Mouse (Mus musculus): ENCODE measurements at regions not wholly inside any gene's neighbourhood (a gene's known extent, or its start where the extent isn't known, plus 50 kb on each side); places are given as distances from the start of the nearest gene placed in this dataset.
"Not testable (repeated sequence)": the region's sequence is repeated elsewhere in the genome, so short reads cannot be mapped to it uniquely, and the experiment has no call there.

DNA sequence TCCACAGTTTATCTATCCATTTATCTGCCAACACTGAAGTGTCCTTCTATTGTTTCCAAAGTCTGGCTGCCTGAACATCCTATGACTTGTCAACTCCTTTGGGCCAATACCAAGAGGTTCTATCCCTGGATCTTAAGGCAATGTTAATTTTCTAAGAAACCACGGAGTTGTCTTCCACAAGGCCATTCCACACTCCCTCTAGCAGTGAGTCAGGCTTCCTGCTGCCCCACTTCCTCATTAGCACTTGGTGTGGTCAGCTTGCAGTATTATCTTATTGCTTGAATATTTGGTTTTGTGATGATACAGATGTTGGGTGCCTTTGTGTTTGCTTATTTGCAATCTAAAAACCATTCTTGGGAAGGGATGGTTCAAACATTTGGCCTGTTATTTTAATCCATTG is 87.5 kb upstream of the Ppp2r2d start:
- no peak for DNase-seq

DNA sequence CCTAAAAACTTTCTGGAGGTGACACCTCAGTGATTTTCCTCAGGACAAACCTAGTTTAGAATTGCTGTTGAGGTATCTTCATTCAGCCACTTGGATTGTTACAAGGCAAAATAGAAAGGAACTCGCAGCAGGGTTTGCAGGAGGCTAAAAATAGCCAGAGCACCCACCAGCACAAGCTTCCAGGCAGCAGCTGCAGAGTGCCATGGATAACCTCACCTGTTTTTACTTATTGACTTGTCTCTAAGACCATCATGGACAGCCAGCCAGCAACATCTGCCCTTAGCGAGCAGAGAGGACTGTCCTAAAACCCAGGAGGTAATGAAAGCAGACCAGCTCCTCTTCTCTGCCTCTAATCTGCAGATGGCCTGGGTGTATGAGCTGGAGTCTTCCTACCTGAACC is 97.4 kb upstream of the Ppp2r2d start:
- no peak for DNase-seq

DNA sequence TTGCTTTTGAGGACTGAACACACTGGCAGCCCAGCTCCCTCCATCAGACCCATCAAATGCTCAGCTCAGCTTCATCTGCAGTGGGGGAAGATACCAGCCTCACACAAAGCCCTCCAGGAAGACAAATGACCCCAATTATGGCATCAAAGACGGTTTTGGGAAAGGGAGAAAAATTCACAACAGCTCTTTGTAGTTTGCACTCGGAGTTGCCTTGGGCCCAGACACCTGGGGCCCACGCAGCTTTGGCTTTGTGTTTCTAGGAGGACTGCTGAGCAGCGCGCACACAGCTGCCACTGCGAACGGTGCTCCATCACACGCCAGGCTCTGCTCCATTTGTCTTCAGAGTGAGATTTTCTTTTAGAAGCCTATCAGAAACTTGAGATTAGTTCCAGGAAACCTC is 99.3 kb upstream of the Ppp2r2d start:
- no peak for DNase-seq

DNA sequence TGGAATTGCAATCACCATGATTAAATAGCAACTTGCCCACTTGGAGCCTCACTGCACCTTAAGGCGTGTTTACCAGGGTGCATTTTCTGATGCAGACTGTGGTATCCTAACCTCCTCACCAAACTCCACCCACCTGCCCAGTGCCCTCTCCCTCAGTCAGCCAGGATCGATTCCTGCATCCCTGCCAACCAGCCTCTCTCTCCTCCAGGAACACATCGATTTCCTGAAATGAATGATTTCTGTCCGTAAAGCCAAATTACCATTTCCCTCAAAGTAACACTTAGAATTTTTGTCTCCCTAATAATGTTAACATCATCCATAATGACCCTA is 103.4 kb upstream of the Ppp2r2d start:
- DNase-seq, result no peak

DNA sequence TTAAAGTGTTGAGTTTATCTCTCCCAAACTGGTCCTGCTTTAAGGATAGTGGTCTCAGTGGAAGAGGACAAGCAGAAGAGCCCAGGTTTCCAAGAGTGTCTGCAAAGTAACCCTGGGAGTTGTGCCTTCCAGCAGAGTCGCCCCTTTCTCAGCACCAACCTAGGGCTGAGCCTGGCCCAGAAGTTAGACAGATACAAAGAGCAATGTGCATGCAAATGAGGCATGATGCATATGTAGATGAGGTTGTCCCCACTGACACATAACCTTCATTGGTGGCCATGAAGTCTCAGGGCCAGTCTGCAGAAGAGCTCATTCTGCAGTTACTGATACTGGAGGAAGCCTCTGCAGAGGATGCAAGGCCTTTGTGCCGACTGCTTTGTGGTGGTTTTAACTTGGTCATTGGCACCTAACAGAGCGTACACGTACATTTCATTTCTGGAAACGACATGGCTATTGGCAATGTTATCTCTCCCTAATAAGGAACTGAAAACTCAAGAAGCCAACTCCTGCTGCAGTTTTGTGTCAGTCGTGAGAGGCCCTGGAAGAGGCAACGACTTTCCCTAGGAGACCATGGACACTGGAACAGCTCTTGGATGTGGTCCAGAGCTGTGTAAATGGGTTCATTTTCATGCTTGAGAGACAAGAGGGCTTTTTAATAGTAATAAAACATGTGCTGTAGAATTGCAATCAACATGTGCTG is 103.9 kb upstream of the Ppp2r2d start:
- no peak for DNase-seq

DNA sequence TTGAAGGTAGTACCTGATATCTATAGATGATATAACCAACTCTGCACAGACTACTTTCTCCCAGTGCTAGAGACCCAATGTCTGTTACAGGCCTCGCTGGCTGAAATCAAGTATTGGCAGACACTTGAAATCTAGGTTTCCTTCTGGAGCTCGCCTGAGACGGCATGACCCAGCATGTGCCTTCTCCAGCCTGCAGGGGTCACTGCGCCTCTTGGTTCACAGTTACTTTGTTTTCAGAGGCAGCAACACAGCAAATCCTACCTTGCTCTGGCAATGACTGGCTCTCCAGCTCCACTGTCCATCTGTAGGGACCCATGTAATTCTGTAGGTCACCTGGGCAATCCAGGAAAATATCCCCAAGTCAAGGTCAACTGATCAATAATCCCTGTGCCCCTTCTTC is 111.6 kb upstream of the Ppp2r2d start:
- DNase-seq, result peak; percentile 62

DNA sequence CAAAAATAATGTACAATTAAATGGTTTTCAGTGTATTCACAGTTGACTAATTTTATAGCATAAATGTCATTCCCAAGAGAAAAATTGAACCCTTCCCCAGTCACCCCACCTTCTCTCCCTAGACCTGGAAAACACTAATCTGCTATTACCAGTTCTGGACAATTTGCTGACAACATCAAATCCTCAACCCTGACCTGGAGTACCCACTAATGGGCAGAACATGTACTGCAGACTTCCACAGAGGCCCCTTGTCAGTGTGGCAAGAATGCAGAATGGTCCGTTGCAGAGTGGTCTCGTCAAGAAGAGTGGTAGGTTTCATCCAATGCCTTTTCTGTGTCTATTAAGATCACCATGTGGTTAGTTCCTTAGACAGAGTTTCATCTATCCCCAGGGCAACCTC is 121.0 kb upstream of the Ppp2r2d start:
- no peak for DNase-seq

DNA sequence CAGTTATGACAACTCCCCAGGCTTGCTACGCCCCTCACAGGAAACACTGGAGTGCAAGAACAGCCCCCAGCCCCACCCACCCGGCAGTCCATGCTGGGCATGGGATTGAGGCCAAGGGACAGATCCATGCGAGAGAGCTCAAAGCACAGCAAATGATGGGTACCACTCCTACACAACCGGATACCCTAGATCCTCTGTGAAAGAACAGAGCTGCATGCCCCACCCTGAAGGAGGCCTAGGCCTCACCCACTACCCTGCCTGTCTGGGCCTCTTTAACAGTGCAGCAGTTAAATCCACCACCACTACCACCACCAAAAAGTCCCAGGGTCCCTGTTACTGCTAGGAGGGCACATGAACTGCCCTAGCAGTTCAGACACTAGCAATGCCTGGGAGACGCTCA is 126.3 kb upstream of the Ppp2r2d start:
- no peak for DNase-seq

DNA sequence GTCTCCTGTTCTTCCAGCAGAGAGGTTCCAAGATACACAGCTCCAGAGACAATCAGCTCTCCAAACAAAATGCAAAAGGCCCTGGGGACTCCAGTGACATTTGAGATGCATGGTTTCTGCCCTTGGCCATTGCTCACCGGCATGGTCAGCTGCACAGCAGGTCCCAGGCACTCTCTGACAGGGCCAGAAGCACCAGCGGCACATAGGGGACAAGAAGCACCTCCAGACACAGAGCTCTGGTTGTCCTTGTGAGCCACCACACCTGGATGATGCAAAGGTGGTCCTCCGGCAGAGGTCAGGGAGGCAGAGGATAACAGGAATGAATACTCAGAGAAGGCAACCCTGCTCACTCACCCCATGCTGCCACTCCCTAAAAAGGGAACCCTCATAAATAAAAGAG is 126.8 kb upstream of the Ppp2r2d start:
- no peak for DNase-seq

DNA sequence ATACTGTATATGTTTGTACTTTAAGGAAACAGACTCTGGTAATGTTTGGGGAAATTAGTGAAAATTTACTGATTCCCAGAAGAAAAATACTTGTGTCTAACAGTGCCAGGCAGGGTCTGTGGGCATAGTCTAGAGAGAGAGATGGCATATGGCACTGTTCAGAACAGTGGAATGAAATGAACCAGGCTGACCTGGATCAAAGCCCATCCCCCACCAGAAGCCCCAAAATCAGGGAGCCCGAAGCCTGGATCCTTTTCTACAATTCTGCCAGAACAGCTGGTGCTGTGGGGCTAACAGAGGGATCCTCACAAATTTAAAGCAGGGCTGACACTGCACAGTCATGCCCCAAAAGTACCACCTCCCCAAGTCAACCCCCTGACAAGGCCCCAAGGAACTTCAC is 131.1 kb upstream of the Ppp2r2d start:
- no peak for DNase-seq

DNA sequence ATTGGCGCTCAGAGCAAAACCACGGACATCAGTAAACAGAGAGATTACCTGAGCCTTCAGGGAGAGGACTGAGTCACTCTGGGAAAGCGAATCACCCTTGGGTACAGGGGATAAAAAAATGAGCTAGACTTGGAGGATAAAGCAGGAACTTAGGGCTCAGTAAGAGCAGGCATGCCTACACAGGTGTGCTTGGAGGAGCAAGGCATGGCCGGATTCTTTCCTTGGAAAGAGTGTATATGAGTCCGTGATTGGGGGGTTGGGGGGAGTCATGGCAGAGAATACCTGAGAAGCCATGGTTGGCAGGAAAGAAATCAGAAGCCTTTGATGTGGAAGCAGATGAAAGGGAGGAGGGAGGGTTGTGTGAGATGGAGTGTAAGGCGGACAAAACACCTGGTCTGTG is 137.5 kb upstream of the Ppp2r2d start:
- DNase-seq, result no peak

DNA sequence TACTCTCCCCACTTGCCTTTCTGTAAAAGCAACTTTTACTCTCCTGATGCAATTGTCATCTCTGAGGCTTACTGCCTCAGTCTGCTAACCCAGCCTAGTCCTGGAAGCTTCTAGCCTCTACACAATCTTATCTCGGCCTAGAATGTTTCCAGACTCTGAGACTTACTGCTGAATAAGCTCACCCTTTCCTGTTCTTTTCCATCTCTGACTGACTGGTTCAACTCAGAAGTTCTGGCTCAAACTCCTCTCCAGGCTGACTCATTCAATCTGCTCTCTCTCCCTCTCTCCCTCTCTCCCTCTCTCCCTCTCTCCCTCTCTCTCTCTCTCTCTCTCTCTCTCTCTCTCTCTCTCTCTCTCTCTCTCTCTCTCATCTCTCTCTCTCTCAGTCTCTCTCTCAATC is 146.3 kb upstream of the Ppp2r2d start:
- not testable (repeated sequence) for DNase-seq

DNA sequence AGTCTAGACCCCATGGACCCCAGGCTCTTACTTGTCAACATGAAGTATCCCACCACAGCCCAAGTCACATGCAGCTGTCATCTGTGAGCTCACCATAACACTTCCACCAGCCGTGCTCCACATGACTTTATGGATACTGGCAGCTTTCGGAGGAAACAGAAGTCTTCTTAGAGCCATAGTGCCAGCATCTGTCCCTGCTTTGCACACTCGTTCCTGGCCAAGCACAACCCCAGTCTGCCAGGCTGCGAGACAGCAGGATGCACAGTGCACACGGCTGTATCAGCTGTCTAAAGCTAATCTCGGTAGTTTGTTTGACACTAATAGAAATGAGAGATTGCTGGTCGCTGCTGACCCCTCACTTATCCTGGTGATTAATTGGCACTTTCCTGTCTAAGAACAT is 163.7 kb upstream of the Ppp2r2d start:
- no peak for DNase-seq

DNA sequence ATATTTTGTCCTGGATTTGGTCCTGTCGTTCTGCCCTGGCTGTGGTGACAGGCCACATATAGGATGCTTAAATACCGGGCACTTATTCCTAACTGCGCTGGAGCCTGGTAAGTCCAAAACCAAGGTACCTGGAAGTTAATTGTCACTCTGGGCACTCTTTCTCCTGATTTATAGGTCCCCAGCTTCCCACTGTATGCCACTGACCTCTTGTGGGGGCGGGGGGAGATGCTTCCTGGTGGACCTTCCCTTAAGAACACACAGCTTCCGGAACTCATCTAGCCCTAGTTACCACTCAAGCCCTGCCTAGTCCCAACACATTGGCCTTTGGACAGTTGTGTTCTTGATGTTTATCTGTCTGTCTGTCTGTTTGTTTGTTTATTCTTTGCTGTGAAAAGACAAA is 165.3 kb upstream of the Ppp2r2d start:
- no peak for DNase-seq

DNA sequence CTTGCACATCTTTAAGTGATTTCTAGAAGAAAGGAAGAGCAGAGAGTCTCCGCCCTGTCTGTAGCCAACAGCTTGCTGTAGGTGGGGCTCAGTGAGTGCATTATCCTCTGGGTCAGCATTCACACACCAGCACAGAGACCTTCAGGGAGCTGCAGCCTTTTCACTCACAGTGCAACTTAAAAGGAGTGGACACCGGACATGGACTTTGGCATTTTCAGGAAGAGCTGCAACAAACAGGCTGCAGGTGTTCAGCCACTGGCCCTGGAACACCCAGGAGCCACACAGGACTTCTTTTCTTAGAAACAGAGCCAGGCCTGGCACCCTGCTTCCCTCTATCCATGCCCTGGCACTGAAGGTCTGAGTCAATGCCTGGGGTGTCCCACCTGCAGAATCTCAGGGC is 166.3 kb upstream of the Ppp2r2d start:
- DNase-seq, result no peak

DNA sequence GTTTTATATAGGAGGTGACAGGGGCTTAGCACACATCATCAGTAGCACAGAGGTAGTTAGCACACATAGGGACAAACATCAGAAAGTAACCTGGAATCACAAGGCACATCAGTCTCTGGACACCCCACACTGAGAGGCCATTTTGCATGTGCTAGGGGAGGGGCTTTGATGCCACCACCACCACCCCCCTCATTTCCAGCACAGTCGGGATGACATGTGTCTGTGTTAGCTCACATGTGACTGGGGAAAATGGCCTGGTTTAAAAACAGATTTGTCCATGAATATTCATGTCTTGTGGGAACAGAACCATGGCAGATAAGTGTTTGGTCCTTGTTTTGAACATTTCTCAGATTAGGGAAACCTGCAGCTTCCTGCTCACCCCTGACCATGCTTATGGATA is 172.9 kb upstream of the Ppp2r2d start:
- no peak for DNase-seq

DNA sequence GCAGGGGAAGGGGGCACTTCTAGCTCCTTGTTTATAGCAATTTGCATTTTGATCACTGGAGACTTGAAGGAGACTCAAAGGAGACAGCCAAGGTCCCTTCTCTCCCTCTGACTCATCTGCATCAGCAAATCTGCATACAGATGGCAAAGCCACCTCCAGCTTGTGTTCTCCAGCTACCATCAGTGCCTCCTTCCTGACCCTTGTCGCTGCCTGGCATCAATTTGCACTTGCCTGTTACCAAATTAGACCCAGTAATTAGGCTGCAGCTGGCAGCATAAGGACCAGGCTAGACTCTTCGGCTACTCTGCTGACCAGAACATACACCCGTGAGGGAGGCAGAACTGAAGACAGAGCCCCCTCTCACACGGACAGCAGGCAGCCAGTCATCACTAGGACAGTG is 177.5 kb upstream of the Ppp2r2d start:
- DNase-seq, result no peak

DNA sequence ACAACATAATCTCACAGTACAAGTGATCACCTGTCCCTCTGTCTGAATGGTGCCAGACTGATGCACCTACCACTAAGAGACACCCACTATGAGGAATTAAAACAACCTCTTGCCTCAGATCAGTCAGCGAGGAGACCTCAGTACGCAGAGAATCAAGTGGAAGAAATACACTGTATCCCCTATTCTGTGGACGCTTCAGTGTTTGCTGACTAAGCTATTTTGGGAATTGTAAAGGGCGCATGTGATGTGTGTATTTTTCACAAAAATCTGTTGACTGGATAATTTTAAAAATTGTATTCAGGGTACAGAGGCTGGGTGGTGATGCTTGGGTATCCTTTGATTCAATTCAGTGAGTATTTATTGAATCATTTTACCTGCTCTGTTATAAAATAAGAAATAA is 185.8 kb upstream of the Ppp2r2d start:
- no peak for DNase-seq

DNA sequence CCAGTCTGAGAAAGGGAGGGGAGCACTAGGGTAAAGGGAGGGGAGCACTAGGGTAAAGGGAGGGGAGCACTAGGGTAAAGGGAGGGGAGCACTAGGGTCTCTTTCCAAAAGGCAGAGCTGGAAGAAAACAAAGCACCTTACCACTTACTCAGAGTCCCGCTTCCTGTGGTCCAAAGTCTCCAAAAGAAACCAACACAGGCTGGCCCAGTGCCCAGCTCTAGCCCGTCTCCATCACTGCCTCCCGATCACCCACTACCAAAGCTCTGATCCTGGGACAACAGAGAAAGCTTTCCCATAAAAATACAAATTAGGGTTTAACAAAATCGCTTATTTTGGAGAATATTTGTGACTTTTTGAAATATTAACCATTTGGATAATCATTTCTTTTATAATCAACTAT is 188.4 kb upstream of the Ppp2r2d start:
- DNase-seq, result no peak

DNA sequence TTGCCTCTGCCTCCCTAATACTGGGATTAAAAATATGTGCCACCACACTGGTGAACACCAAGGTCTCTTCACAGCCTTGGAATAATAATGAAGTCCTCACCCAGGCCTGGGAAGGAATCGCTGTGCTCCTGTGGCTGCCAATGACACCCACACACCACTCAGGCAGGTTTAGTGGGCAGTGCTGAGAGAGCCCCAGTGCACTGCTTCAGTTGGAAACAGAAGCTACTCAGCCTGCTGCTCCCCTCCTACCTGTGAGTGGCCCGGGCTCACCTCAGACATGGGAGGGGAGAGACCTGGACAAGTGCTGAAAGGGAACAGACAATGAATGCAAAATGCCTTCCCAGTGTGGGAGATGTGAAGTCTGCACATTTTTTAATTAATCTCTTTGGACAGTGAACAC is 188.8 kb upstream of the Ppp2r2d start:
- DNase-seq, result no peak

DNA sequence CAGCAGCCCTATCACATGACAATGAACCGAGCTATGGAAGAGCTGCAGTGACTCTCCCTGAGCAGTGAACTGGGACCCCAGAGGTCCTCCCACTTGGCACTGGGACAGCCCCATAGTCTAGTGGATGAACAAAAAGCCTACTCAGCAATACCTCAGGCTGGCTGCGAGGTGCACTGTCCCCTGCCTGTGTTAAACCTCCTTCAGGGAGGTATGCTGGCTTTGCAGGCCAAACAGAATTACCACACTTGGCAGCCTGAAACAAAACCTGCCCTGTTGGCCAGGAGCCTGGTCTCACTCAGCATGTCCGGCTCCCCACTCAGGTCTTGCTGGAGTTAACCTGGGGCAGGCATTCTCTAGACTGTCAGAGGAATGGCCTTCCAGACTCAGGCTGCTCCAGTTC is 189.9 kb upstream of the Ppp2r2d start:
- DNase-seq, result no peak

DNA sequence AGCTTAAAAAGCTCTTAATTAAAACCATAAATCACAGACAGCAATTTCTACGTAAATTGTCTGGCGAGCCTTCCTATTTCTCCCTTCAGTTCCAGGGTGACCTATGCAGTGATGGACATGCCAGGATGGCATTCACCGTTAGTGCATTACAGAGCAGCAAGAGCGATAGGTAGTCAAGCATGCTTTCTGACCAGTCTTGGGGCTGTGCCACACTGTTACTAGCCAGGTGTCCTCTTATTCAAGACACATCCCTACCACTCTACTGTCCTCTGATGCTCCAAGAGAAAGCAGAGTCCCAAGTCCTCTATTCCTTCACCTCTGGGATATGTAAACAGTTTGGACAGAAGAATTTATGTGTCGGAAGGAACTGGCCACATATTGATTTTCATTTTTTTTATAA is 194.9 kb upstream of the Ppp2r2d start:
- no peak for DNase-seq

DNA sequence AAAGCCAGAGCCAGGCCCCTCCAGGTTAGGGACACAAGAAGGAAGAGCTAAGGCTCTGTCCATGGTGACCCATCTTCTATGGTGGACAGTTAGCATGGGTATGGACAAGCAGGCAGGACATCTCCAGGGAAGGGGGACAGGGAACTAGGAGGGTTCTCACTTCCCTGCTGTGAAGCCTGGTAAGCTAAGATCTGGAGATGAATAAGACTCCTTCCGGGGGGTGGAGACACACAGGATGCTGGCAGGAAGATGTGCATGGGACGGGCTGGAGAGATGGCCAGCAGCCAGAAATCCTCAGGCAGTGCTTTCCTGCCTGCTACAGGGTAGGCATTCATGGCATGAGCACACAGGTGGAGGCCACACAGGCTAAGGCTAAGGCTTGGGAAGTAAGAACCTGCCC is 198.2 kb upstream of the Ppp2r2d start:
- no peak for DNase-seq

DNA sequence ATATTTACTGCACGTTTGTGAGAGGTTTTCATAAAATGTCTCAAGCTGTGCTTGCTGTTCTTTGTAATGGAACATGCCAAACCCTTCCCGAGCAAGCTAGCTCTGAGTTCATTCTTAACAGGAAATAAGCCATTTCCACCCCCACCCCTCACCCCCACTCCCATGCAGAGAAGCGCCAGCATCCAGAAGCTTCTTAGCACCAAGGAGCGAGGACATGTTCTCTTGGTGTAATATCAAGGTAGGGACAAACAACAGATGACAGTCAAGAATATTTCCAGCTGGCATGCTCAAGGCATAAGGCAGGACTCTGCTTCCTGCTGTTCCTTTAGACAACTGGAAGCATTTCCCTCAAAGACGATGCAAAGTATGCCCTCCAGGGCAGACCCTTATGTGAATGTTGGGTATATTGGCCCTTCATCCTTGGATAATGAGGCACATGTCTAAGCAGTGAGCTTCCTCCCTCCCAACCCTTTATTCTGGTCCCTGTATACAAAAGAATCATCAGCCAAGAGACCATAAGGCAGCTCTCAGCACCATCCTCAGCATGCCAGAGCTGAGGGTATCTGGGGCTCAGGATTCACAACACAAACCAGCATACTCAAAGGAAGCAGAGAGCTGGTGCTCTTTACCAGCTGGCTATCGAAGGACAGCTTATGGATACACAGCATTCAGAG is 205.2 kb upstream of the Ppp2r2d start:
- DNase-seq, result no peak

DNA sequence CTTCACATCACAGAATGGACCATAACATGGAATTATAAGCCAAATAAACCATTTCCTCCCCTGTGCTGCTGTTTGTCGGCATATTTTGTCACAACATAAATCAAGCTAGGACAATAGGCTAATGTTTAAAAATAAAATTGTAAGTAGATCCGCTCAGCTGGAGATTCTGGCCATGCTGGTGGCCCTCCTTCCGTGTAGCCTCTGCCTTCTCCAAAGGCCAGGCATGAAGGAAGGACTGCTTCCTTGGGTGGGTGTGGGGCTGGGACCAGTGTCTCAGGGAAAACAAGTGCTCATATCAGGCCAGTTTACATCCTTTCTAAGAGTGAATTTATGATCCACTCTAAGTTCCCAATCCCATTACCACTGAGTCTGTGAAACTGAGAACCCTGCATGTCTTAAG is 206.3 kb upstream of the Ppp2r2d start:
- DNase-seq, result no peak

Measured in heart, postnatal 4 days (tissue).